Mouse (Mus musculus): ENCODE data around the gene Trim71.

DNA sequence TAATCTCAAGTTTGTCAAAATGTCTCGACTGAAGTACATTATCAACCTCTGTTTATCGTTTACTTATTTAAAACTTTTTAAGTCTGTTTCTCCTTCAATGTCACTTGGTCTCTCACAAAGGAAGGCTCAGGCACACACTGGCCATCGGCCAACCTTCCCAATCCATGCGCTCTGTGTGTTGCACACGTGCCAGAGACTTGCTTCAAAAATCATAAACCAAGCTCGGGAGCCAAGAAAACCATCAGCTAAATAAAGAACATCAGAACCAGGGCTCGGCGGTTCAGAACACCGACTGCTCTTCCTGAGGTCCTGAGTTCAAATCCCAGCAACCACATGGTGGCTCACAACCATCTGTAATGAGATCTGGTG, 35.5 kb downstream of the Trim71 start:
- no peak for TF ChIP-seq CTCF (IDR thresholded peaks at IDR 0.05 in 2 of 3, conservative IDR thresholded peaks at IDR 0.05 in 1 of 3; ENCODE audit: control insufficient read depth in 1 of 3, insufficient read depth in 1 of 3, low read depth in 2 of 3, low read length in 3 of 3, poor library complexity in 1 of 3, severe bottlenecking in 1 of 3)
- TF ChIP-seq JUND (IDR thresholded peaks at IDR 0.05; ENCODE audit: low read depth, low read length) = no peak
- no peak for TF ChIP-seq MXI1 (IDR thresholded peaks at IDR 0.05; ENCODE audit: low read depth, low read length)

Measured in MEL (cell line).